Mouse (Mus musculus): Measurements from ENCODE around the gene Timmdc1. TPM values are rescaled to one million over a fixed set of nuclear protein-coding genes. Genes with fewer than 3 reads are reported as not detected.

Timmdc1 gene
- polyA plus RNA-seq, 1 experiment from 2014 or later, result 22.8 TPM

DNA sequence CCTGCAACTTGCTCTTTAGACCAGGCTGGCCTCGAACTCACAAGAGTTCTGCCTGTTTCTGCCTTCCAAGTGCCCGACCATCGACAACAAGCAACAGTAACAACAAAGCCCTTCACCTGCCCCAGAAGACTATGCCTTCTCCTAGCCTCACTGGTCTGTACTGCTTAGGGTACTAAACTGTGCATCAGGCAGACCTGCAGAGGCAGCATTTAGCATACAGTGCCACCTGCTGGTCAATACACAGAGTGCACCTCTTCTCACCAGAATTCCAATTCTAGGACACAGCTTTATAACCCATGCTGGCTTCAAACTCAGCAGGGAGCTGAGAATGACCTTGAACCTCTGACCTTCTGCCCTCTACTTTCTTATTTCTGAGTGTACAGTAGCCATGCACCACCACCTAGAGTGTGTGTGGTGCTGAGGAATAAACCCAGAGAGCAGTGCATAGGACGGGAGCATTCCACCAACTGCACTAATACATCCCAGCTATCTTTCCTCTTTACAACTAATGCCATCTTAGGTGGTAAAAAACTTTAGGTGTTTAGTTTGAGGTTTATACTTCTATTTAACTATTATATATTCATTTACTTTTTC is 16.3 kb downstream of the Timmdc1 start:
- peak; percentile 77 for ATAC-seq (replicated peaks; ENCODE audit: low FRiP score, low TSS enrichment, low read depth)
- Histone ChIP-seq H3K36me3 (ENCODE audit: control insufficient read depth, insufficient read depth, low read length) (peaks cover 57% of the 10 kb centered on the region), H3K27me3 (replicated peaks; ENCODE audit: control insufficient read depth, insufficient read depth, low read length) (no peaks in the 10 kb centered on the region), H3K9me3 (ENCODE audit: control insufficient read depth, low read length) (no peaks in the 10 kb centered on the region), H3K27ac (ENCODE audit: low read depth) (no peak overlapping the region), H3K4me2 (ENCODE audit: low read length) (no peak overlapping the region), H3K9ac (ENCODE audit: low read length) (no peak overlapping the region), H3K4me1 (replicated peaks; ENCODE audit: control insufficient read depth, insufficient read depth, low read length) (no peaks in the 10 kb centered on the region), H3K4me3 (ENCODE audit: low read depth, low read length) (no peak overlapping the region)
- DNase-seq (ENCODE audit: low spot score), result peak; percentile 75
- WGBS, result 77% methylated on average over 4 of the region's 4 CpGs

GRCm38 (mm10) chr16:38503528-38503927 is 18.9 kb downstream of the Timmdc1 start:
- H3K27me3 ChIP-seq (replicated peaks; ENCODE audit: control insufficient read depth, insufficient read depth, low read length), result no peaks in the 10 kb centered on the region
- no peaks in the 10 kb centered on the region for H3K4me1 ChIP-seq (replicated peaks; ENCODE audit: control insufficient read depth, insufficient read depth, low read length)
- DNase-seq (ENCODE audit: low spot score), result no peak
- no peak overlapping the region for H3K4me2 ChIP-seq (ENCODE audit: low read length)
- no peak overlapping the region for H3K4me3 ChIP-seq (ENCODE audit: low read depth, low read length)
- H3K9ac ChIP-seq (ENCODE audit: low read length), result no peak overlapping the region
- no peak for ATAC-seq (replicated peaks; ENCODE audit: low FRiP score, low TSS enrichment, low read depth)
- 90% methylated on average over 4 of the region's 4 CpGs for WGBS
- no peaks in the 10 kb centered on the region for H3K9me3 ChIP-seq (ENCODE audit: control insufficient read depth, low read length)
- H3K27ac ChIP-seq (ENCODE audit: low read depth), result no peak overlapping the region
- peaks cover 67% of the 10 kb centered on the region for H3K36me3 ChIP-seq (ENCODE audit: control insufficient read depth, insufficient read depth, low read length)

DNA sequence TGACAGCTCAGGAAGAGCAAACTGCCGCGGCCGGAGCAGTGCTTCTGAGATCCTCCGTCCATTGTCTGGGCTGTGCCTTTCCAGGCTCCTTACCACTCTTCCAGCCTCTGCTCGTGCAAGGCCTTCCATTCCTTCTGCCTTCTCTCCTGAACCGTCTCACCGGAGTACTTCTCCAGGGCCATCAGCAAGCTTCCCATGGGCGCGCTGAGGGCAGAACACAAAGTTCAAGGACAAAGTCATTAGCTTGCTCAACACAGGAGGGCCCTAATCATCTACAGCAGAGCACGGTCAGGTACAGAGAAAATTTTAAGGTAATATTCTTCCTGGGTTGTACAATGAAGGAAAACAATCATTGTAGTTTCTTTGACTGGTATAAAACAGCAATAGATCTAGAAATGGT is 20.0 kb downstream of the Timmdc1 start:
- H3K27me3 ChIP-seq (replicated peaks; ENCODE audit: control insufficient read depth, insufficient read depth, low read length), result no peaks in the 10 kb centered on the region
- H3K36me3 ChIP-seq (ENCODE audit: control insufficient read depth, insufficient read depth, low read length), result peaks cover 68% of the 10 kb centered on the region
- WGBS, result 89% methylated on average over 10 of the region's 10 CpGs
- H3K9me3 ChIP-seq (ENCODE audit: control insufficient read depth, low read length), result no peaks in the 10 kb centered on the region
- no peak overlapping the region for H3K4me3 ChIP-seq (ENCODE audit: low read depth, low read length)
- no peak overlapping the region for H3K9ac ChIP-seq (ENCODE audit: low read length)
- no peaks in the 10 kb centered on the region for H3K4me1 ChIP-seq (replicated peaks; ENCODE audit: control insufficient read depth, insufficient read depth, low read length)
- H3K4me2 ChIP-seq (ENCODE audit: low read length), result no peak overlapping the region
- no peak for ATAC-seq (replicated peaks; ENCODE audit: low FRiP score, low TSS enrichment, low read depth)
- no peak overlapping the region for H3K27ac ChIP-seq (ENCODE audit: low read depth)
- no peak for DNase-seq (ENCODE audit: low spot score)

DNA sequence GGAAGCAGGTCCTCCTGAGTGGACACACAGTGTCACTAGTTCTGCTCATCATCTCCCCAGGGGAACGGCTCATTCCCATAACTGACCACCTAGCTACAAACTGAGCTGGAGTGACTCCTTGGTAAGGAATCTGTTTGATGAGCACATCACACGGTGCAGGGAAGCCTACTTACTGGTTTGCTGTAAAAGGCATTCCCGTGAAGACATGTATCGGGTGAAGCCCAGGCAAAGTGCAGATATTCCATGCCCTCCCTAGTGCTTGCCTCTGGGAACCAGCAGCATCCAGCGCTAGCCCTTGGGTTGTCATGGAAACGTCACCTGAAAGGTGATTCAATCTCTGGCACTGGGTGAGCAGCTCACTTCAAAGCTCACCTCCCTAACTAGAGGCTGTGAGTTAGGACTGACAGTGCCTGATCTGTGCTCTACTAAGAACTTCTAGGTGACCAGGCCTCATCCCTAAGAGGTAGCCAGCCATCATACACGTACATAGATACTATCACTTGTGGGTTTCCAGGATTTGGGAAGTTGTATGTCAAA is 25.8 kb downstream of the Timmdc1 start:
- H3K9me3 ChIP-seq (ENCODE audit: control insufficient read depth, low read length), result no peaks in the 10 kb centered on the region
- H3K9ac ChIP-seq (ENCODE audit: low read length), result no peak overlapping the region
- ATAC-seq (replicated peaks; ENCODE audit: low FRiP score, low TSS enrichment, low read depth) (no peak), DNase-seq (ENCODE audit: low spot score) (no peak)
- no peak overlapping the region for H3K27ac ChIP-seq (ENCODE audit: low read depth)
- WGBS, result 82% methylated on average over 7 of the region's 7 CpGs
- no peaks in the 10 kb centered on the region for H3K27me3 ChIP-seq (replicated peaks; ENCODE audit: control insufficient read depth, insufficient read depth, low read length)
- H3K36me3 ChIP-seq (ENCODE audit: control insufficient read depth, insufficient read depth, low read length), result peaks cover 36% of the 10 kb centered on the region
- no peak overlapping the region for H3K4me3 ChIP-seq (ENCODE audit: low read depth, low read length)
- no peaks in the 10 kb centered on the region for H3K4me1 ChIP-seq (replicated peaks; ENCODE audit: control insufficient read depth, insufficient read depth, low read length)
- no peak overlapping the region for H3K4me2 ChIP-seq (ENCODE audit: low read length)

- DNase-seq (ENCODE audit: low spot score), result no peak
- H3K9me3 ChIP-seq (ENCODE audit: control insufficient read depth, low read length), result no peaks in the 10 kb centered on the region
- no peak overlapping the region for H3K9ac ChIP-seq (ENCODE audit: low read length)
- H3K27ac ChIP-seq (ENCODE audit: low read depth), result no peak overlapping the region
- H3K4me1 ChIP-seq (replicated peaks; ENCODE audit: control insufficient read depth, insufficient read depth, low read length), result no peaks in the 10 kb centered on the region
- 79% methylated on average over 10 of the region's 10 CpGs for WGBS
- H3K27me3 ChIP-seq (replicated peaks; ENCODE audit: control insufficient read depth, insufficient read depth, low read length), result no peaks in the 10 kb centered on the region
- no peak overlapping the region for H3K4me2 ChIP-seq (ENCODE audit: low read length)
- no peak for ATAC-seq (replicated peaks; ENCODE audit: low FRiP score, low TSS enrichment, low read depth)
- no peak overlapping the region for H3K4me3 ChIP-seq (ENCODE audit: low read depth, low read length)
- peaks cover 23% of the 10 kb centered on the region for H3K36me3 ChIP-seq (ENCODE audit: control insufficient read depth, insufficient read depth, low read length)
Measured at GRCm38 (mm10) chr16:38493890-38494289, 28.6 kb downstream of the Timmdc1 start.

- 83% methylated on average over 3 of the region's 3 CpGs for WGBS
- Histone ChIP-seq H3K4me2 (ENCODE audit: low read length) (no peak overlapping the region), H3K4me1 (replicated peaks; ENCODE audit: control insufficient read depth, insufficient read depth, low read length) (no peaks in the 10 kb centered on the region), H3K36me3 (ENCODE audit: control insufficient read depth, insufficient read depth, low read length) (peaks cover 9% of the 10 kb centered on the region), H3K9me3 (ENCODE audit: control insufficient read depth, low read length) (no peaks in the 10 kb centered on the region), H3K27ac (ENCODE audit: low read depth) (no peak overlapping the region), H3K9ac (ENCODE audit: low read length) (no peak overlapping the region), H3K27me3 (replicated peaks; ENCODE audit: control insufficient read depth, insufficient read depth, low read length) (no peaks in the 10 kb centered on the region), H3K4me3 (ENCODE audit: low read depth, low read length) (no peak overlapping the region)
- DNase-seq (ENCODE audit: low spot score), result no peak
- ATAC-seq (replicated peaks; ENCODE audit: low FRiP score, low TSS enrichment, low read depth), result no peak
Measured at GRCm38 (mm10) chr16:38492551-38492950, 29.9 kb downstream of the Timmdc1 start.

DNA sequence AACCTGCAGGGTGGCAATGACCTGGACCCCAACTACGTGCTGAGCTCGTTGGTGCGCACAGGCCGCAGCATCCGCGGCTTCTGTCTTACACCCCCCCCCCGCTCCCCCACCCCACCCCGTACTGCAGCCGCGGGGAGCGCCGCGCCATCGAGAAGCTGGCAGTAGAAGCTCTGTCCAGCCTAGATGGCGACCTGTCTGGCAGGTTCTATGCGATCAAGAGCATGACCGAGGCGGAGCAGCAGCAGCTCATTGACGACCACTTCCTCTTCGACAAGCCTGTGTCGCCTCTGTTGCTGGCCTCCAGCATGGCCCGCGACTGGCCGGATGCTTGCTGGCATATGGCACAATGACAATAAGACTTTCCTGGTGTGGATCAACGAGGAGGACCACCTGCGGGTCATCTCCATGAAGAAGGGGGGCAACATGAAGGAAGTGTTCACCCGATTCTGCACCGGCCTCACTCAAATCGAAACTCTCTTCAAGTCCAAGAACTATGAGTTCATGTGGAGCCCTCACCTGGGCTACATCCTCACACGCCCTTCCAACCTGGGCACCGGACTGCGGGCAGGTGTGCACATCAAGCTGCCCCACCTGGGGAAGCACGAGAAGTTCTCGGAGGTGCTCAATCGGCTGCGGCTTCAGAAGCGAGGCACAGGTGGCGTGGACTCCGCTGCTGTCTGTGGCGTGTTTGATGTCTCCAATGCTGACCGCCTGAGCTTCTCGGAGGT is 38.7 kb downstream of the Timmdc1 start:
- WGBS, result 27% methylated on average over 42 of the region's 42 CpGs
- H3K27ac ChIP-seq (ENCODE audit: low read depth), result no peak overlapping the region
- peak overlapping the region; percentile 52 for H3K4me2 ChIP-seq (ENCODE audit: low read length)
- peaks cover 11% of the 10 kb centered on the region; the same call in 1 of the 2 replicates for H3K27me3 ChIP-seq (replicated peaks; ENCODE audit: control insufficient read depth, insufficient read depth, low read length)
- H3K9me3 ChIP-seq (ENCODE audit: control insufficient read depth, low read length), result no peaks in the 10 kb centered on the region
- peak; percentile 58 for DNase-seq (ENCODE audit: low spot score)
- no peak for ATAC-seq (replicated peaks; ENCODE audit: low FRiP score, low TSS enrichment, low read depth)
- no peak overlapping the region for H3K9ac ChIP-seq (ENCODE audit: low read length)
- H3K36me3 ChIP-seq (ENCODE audit: control insufficient read depth, insufficient read depth, low read length), result no peaks in the 10 kb centered on the region
- H3K4me3 ChIP-seq (ENCODE audit: low read depth, low read length), result peak overlapping the region; percentile 28
- 0 out of 2 replicates have a peak, but pooled peaks cover 3% of the 10 kb centered on the region for H3K4me1 ChIP-seq (replicated peaks; ENCODE audit: control insufficient read depth, insufficient read depth, low read length)

DNA sequence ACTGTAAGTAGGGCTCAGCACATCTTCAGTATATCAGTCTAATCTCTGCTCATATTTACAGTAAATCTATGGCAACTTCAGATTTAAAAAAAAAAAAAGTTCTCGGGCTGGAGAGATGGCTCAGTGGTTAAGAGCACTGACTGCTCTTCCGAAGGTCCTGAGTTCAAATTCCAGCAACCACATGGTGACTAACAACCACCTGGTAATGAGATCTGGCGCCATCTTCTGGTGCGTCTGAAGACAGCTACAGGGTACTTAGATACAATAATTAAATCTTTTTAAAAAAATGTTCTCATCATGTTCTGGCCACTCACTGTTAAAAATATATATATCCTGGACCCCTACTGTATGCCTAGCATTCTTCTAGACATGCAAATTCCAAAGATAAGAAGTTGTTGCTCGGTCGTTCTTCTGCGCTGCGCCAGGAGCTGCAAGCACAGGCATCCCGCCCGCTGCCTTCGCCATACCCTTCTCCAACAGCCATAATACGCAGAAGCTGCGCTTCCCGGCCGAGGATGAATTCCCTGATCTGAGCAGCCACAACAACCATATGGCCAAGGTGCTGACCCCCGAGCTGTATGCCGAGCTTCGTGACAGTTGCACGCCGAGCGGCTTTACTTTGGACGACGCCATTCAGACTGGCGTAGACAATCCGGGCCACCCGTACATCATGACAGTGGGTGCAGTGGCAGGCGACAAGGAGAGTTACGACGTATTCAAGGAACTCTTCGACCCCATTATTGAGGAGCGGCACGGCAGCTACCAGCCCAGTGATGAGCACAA is 39.5 kb downstream of the Timmdc1 start:
- Histone ChIP-seq H3K36me3 (ENCODE audit: control insufficient read depth, insufficient read depth, low read length) (no peaks in the 10 kb centered on the region), H3K4me2 (ENCODE audit: low read length) (peak overlapping the region; percentile 52), H3K4me3 (ENCODE audit: low read depth, low read length) (peak overlapping the region; percentile 28), H3K27me3 (replicated peaks; ENCODE audit: control insufficient read depth, insufficient read depth, low read length) (peaks cover 11% of the 10 kb centered on the region; the same call in 1 of the 2 replicates), H3K9ac (ENCODE audit: low read length) (no peak overlapping the region), H3K27ac (ENCODE audit: low read depth) (no peak overlapping the region), H3K4me1 (replicated peaks; ENCODE audit: control insufficient read depth, insufficient read depth, low read length) (0 out of 2 replicates have a peak, but pooled peaks cover 3% of the 10 kb centered on the region), H3K9me3 (ENCODE audit: control insufficient read depth, low read length) (no peaks in the 10 kb centered on the region)
- DNase-seq (ENCODE audit: low spot score), result peak; percentile 69
- peak; percentile 42; the same call in 1 of the 2 replicates for ATAC-seq (replicated peaks; ENCODE audit: low FRiP score, low TSS enrichment, low read depth)
- 19% methylated on average over 32 of the region's 32 CpGs for WGBS

Data from intestine, embryonic 14.5 days (tissue).